Mouse (Mus musculus) R1 (cell line): ENCODE measurements around the gene Nubpl.
"Not testable (repeated sequence)": the region's sequence is repeated elsewhere in the genome, so short reads cannot be mapped to it uniquely, and the experiment has no call there.

Experiments used
- DNase-seq: peaks from one replicate; pipeline ENCODE4 v3.0.0-alpha.2; 2018; ENCODE audit warnings: low read depth, low spot score

The Nubpl gene

GRCm38 (mm10) chr12:52097650-52098070 is at the start of gene Nubpl:
Nubpl (plus strand) TSS chr12:52097737.
- peak; percentile 95 for DNase-seq

- no peak for DNase-seq
Observed at GRCm38 (mm10) chr12:52049324-52049723, 48.2 kb upstream of the Nubpl start.

GRCm38 (mm10) chr12:52079296-52079695 is 18.2 kb upstream of the Nubpl start:
- not testable (repeated sequence) for DNase-seq

- no peak for DNase-seq
Observed at GRCm38 (mm10) chr12:52097049-52097649, 388 bp upstream of the Nubpl start.

GRCm38 (mm10) chr12:52120276-52120675 is 22.7 kb downstream of the Nubpl start:
- DNase-seq, result no peak

- no peak for DNase-seq
Observed at GRCm38 (mm10) chr12:52126407-52126806, 28.9 kb downstream of the Nubpl start.

- no peak for DNase-seq
Observed at GRCm38 (mm10) chr12:52129072-52129471, 31.5 kb downstream of the Nubpl start.

GRCm38 (mm10) chr12:52132256-52132655 is 34.7 kb downstream of the Nubpl start:
- DNase-seq, result no peak

- no peak for DNase-seq
Observed at GRCm38 (mm10) chr12:52138296-52138695, 40.8 kb downstream of the Nubpl start.

GRCm38 (mm10) chr12:52146639-52147038 is 49.1 kb downstream of the Nubpl start:
- DNase-seq, result no peak

- no peak for DNase-seq
Observed at GRCm38 (mm10) chr12:52149448-52149847, 51.9 kb downstream of the Nubpl start.

- DNase-seq, result peak; percentile 80
Observed at GRCm38 (mm10) chr12:52152071-52152470, 54.5 kb downstream of the Nubpl start.

- no peak for DNase-seq
Observed at GRCm38 (mm10) chr12:52154906-52155305, 57.4 kb downstream of the Nubpl start.

GRCm38 (mm10) chr12:52164414-52164813 is 66.9 kb downstream of the Nubpl start:
- DNase-seq, result no peak

GRCm38 (mm10) chr12:52186205-52186793 is 88.8 kb downstream of the Nubpl start:
- peak; percentile 63 for DNase-seq

- DNase-seq, result peak; percentile 24
Observed at GRCm38 (mm10) chr12:52186963-52187590, 89.5 kb downstream of the Nubpl start.

- DNase-seq, result no peak
Observed at GRCm38 (mm10) chr12:52198471-52198870, 100.9 kb downstream of the Nubpl start.

- no peak for DNase-seq
Observed at GRCm38 (mm10) chr12:52209121-52209610, 111.6 kb downstream of the Nubpl start.

- no peak for DNase-seq
Observed at GRCm38 (mm10) chr12:52211144-52211543, 113.6 kb downstream of the Nubpl start.

GRCm38 (mm10) chr12:52214837-52215236 is 117.3 kb downstream of the Nubpl start:
- no peak for DNase-seq

- DNase-seq, result no peak
Observed at GRCm38 (mm10) chr12:52224954-52225353, 127.4 kb downstream of the Nubpl start.

- DNase-seq, result no peak
Observed at GRCm38 (mm10) chr12:52228746-52229145, 131.2 kb downstream of the Nubpl start.

- peak; percentile 76 for DNase-seq
Observed at GRCm38 (mm10) chr12:52231929-52232328, 134.4 kb downstream of the Nubpl start.
